Mouse (Mus musculus): ENCODE data around the gene Crtc2.
"Not testable (repeated sequence)": the region's sequence is repeated elsewhere in the genome, so short reads cannot be mapped to it uniquely, and the experiment has no call there.

Gene Crtc2

DNA sequence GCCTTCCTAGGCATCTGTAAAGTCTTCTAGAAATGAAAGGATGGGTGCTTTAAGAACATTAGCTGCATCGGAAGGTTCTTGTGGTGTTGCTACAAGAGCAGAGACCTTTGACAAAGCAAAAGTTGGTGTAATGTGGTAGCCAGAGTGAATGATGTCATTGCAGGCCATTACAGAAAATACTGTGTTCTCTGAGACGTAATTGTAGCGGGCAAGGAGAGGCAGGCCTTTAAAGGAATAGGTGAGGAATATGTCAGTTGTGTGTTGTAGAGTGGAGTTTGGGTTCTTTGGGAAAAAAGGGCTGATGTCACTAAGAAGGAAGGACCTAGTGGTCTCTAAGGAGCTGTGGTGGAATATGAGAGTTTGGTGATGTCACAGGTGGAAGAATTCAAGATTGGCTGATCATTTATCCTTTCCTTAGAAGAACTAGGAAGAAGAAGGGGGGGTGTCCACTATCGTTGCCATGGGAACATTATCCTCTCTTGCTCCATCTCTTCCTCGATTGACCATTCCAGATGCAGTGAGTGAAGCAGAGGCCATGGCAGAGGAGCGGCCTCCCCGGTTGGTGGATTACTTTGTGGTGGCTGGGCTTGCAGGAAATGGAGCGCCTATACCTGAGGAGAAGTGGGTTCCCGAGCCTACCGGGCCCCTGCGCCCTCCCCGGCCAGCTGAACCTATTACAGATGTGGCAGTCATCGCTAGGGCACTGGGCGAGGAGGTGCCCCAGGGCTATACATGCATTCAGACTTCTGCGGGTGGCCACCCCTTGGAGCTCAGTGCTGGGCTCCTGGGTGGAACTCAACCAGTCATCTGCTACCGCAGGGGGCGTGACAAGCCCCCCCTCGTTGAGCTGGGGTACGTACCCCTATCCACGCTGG, 13.2 kb downstream of the Crtc2 start:
- no peak for DNase-seq (ENCODE audit: low read depth, low spot score)

DNA sequence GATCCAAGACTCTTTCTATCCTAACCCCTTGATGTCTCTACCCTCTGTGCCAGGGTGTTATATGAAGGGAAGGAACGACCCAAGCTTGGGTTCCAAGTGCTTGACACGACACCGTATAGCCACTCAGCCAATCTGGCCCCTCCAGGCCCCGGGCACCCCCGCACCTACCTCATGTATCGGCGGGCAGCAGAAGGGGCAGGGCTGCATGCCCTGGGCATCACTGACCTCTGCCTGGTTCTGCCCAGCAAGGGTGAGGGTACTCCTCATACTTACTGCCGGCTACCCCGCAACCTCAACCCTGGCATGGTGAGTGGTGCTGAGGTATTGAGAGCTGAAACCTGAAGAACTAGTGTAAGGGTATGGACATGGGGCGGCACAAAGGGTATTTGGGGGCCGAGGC, 14.2 kb downstream of the Crtc2 start:
- no peak for DNase-seq (ENCODE audit: low read depth, low spot score)

DNA sequence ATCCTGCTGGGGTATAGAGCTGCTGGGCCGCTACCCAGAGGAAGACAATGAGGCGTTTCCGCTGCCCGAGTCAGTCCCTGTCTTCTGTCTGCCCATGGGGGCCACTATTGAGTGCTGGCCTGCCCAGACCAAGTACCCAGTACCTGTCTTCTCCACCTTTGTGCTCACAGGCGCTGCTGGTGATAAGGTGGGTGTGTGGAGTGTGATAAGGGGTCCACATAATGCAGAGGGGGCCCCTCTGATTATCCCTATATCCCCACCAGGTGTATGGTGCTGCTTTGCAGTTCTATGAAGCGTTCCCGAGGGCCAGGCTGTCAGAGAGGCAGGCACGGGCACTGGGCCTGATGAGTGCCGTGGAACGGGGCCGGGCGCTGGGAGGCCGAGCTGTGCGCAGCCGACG, 15.0 kb downstream of the Crtc2 start:
- no peak for DNase-seq (ENCODE audit: low read depth, low spot score)

- no peak for DNase-seq (ENCODE audit: low read depth, low spot score)
These were observed 16.8 kb downstream of the Crtc2 start for GRCm38 (mm10) chr3:90270784-90271183.

DNA sequence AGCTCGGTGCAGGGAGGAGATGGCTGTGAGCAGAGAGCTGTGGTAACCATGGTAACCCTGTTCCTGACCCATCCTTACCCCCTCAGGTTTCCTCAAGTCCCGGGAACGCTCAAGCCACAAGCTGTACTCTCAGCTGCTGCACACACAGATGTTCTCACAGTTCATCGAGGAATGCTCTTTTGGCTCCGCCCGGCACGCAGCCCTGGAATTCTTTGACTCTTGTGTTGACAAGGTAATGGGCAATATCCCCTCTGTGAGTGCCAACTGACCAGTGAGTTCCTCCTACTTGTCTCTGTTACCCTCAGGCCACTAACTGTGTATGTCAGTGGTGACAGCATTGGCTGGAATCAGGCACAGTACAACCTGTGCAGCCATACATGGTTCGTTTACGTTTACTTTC, 18.2 kb downstream of the Crtc2 start:
- DNase-seq (ENCODE audit: low read depth, low spot score): peak; percentile 32

GRCm38 (mm10) chr3:90273855-90274254, 19.9 kb downstream of the Crtc2 start:
- no peak for DNase-seq (ENCODE audit: low read depth, low spot score)

DNA sequence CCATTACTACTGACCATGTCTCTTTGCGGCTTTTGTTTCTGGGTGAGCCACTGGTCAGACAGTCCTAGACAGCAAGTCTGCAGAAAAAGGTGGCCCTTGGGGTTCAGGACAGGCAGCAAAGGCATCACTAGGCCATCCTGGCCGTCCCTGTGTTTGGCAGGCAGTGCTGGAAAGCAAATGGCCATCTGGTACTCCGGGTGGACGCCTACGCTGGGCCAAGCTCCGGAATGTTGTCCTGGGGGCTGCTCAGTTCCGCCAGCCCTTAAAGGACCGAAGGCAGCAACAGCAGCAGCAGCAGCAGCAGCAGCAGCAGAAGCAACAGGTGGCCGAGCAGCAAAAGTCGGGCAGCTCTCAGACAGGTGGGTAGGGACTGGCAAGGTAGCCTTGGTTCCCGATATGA, 21.3 kb downstream of the Crtc2 start:
- peak; percentile 86 for DNase-seq (ENCODE audit: low read depth, low spot score)

GRCm38 (mm10) chr3:90276858-90277257, 22.9 kb downstream of the Crtc2 start:
- DNase-seq (ENCODE audit: low read depth, low spot score): no peak

- peak; percentile 93 for DNase-seq (ENCODE audit: low read depth, low spot score)
These were observed 23.8 kb downstream of the Crtc2 start for GRCm38 (mm10) chr3:90277793-90278192.

DNA sequence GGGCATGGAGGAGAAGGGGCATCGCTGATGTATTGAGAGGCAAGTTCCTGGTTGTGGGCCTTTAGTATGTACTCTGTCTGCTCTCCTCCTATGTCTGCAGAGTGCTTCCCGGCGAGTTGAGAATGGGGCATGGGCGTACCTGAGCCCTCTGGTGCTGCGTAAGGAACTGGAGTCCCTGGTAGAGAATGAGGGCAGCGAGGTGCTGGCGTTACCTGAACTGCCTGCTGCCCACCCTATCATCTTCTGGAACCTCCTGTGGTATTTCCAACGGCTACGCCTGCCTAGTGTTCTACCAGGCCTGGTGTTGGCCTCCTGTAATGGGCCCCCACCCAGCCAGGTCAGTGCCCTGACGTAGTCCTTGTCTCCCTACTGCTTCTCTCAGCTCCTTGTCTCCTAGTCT, 24.2 kb downstream of the Crtc2 start:
- DNase-seq (ENCODE audit: low read depth, low spot score): no peak

- no peak for DNase-seq (ENCODE audit: low read depth, low spot score)
These were observed 25.3 kb downstream of the Crtc2 start for GRCm38 (mm10) chr3:90279216-90279615.

DNA sequence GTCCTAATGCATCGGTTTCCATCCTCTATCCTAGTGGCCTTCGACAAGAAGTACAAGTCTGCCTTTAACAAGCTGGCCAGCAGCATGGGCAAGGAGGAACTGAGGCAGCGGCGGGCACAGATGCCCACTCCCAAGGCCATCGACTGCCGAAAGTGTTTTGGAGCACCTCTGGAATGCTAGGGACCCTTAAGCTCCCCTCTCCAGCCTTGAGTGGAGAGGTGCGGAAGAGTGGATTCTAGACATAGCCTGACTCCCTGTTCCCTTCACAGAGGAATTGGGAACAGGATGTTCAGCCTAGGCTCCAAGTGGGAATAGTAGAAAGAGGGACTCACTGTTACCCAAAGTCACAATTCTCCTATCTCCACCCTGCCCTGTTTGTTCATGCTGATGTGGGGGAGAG, 25.8 kb downstream of the Crtc2 start:
- no peak for DNase-seq (ENCODE audit: low read depth, low spot score)

DNA sequence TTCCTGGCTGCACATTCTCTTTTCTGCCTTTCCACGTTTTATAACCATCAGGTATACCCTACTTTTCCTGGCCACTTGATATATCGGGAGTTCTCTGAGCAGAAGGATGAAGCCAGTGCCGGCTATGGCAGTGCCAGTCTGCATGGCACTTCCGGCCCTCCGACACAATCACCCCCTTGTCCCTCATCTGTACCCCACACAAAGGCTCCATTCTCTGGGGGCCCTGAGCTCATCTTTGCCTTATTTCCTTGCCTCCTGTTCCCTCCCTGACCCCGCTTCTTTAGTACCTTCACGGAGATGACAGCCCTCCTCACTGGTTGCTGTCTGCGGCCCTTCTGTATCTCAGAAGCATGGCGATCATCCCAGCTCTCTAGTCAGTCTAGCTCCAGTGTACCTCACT, 26.7 kb downstream of the Crtc2 start:
- peak; percentile 84 for DNase-seq (ENCODE audit: low read depth, low spot score)

DNA sequence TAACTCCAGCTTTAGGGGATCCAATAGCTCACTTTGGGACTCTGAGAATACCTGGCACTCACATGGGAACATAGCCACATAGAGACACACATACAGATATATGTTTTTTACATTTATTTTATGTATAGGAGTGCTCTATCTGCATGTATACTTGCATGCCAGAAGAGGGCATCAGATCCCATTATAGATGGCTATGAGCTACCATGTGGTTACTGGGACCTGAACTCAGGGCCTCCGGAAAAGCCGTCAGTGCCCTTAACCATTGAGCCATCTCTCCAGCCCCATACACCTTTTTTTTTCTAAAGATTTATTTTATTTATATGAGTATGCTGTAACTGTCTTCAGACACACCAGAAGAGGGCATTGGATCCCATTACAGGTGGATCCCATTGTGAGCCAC, 30.2 kb downstream of the Crtc2 start:
- no peak for DNase-seq (ENCODE audit: low read depth, low spot score)

GRCm38 (mm10) chr3:90289403-90289802, 35.4 kb downstream of the Crtc2 start:
- DNase-seq (ENCODE audit: low read depth, low spot score): not testable (repeated sequence)

DNA sequence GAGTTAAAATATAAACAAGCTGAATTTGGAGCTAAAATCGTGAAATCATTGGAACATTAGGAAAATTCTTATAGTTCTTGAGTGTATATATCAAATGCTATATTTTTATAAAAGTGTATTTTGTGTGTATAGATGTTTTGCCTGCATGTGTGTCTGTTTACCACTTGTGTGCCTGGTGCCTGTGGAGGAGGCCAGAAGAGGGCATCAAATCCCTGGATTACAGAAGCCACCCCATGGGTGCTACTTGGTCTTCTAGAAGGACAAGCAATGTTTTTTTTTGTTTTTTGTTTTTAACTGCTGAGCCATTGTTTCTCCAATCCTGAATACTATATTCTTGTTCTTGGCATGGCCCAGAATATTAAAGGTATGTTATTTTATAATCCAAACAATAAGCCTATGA, 36.6 kb downstream of the Crtc2 start:
- peak; percentile 30 for DNase-seq (ENCODE audit: low read depth, low spot score)

DNA sequence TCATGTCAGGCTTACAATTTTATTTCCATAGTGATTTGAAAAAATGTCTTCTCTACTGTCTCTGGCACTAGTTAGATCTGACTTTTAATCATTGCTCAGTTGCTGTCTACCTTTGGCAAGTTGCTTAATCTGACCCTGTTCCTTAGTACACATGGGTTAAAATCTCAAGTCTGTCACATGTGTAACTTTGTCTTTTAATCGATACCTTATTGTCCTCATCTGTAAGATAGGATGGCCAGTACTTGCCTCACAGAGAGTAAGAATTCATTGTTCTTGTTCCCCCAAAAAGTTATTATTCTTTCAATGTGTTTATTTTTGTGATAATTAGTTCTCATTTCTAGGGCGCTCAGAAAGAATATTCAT, 38.0 kb downstream of the Crtc2 start:
- no peak for DNase-seq (ENCODE audit: low read depth, low spot score)

DNA sequence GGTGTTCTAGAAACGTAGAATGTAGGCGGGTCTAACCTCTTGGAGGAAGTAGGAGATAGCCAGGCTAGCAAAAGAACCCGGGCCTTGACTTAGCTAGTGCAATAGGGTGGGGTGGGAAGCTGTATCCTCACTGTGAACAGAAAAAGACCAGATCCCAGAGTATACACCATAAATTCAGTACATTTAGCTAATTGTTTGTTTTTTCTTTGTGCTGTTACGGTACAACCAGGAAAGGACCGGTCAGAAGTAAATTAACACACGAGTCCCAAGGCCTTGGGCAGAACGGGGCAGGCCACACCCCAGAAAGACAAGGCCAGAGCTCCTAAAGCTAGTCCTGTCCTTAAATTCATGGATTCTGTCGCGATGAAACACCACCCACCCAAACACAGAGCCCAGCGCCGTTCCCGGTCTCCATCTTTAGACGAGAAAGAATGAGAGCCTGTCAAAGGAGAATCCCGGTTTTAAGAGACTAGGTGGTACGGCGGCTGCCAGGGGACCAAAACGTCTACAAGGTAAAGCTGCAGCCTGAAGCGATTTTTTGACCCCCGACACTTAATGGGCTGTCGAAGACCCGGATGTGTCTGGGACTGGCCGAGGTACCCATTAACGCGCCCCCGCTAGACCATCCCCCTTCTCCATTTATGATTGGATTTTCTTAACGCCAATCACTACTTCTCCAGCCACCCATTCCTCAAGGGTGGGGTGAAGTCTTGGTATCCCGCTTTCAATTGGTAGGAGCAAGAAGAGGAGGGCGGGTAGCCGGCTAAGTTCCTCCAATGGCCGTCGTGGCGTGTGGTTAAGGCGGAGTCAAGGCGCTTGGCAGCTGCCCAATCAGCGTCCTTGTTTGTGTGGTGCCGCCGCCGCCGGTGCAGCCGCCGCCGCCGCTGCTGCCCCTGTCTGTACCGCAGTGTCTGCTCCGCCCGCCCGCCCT, 38.6 kb downstream of the Crtc2 start, which contains the start of gene Gatad2b:
Gene Gatad2b (plus strand): TSS at position 834 of the 931 bp plus-strand sequence.
- peak; percentile 100 for DNase-seq (ENCODE audit: low read depth, low spot score)

DNA sequence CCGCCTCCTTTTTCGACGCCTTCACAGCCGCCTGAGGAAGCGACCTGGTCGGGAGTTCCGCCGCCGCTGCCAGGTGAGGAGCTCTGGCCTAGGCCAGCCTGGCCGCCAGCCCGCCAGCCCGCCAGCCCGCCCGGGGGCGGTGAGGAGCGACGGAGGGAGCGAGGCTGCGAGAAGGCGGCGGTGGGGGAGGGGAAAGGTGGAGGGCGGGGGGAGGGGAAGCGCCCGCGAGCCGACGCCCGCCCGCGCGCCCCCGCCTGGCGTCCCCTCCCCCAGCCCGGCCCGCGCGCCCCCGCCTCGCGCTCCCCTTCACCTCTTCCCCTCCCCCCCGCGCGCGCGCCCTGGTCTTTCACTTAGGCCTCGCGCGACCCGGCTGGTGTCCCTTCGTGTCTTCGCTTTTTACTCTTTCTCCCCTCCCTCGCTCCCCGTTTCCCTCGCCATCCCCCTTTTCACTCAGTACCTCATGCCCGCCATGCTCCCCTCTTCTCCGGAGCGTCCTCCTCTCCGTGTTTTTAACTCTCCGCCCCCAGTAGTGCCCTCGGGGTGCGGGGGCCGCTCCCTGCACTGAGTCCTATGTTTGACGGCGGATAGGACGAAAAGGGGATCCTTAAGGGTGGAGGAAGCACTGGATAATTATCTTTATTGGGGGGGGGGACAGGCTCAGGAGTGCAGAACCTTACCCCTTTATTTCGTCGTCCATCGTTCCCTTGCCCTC, 39.5 kb downstream of the Crtc2 start:
- peak; percentile 35 for DNase-seq (ENCODE audit: low read depth, low spot score)

DNA sequence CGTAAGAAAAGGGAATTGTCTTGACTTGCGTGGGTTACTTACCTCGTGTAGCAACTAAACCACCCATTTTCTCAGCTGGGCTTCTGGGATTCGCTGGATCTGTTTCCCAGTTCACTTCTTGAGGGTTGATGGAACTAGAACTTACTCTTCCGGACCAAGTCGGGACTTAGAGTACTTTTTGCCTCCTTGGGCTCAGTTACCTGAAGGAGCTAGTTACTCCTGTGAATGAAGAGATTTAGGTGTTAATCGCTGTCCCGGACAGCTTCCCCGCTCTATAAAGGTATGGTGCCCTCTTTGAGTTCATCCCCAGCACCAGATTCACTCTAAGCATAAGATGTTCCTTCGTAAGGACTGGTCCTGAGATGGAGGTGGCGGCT, 40.1 kb downstream of the Crtc2 start:
- peak; percentile 28 for DNase-seq (ENCODE audit: low read depth, low spot score)

DNA sequence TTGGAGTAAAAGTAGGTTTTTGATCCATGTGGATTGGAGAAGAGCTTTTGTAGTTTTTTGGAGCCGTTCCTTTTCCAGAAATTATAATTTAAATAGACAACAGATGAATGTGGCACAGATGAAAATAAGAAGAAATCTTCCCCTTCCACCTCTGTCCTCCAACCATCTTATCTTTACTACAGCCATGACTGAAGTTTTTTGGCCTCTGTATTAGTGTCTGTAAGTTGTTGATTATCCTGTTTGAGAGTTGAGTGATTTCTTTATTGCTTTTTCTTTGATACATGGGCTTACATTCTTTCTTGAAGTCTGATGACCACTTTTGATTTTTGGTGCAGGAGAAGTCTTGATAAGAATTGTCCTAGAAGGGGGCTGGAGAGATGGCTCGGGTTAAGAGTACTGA, 40.7 kb downstream of the Crtc2 start:
- no peak for DNase-seq (ENCODE audit: low read depth, low spot score)

DNA sequence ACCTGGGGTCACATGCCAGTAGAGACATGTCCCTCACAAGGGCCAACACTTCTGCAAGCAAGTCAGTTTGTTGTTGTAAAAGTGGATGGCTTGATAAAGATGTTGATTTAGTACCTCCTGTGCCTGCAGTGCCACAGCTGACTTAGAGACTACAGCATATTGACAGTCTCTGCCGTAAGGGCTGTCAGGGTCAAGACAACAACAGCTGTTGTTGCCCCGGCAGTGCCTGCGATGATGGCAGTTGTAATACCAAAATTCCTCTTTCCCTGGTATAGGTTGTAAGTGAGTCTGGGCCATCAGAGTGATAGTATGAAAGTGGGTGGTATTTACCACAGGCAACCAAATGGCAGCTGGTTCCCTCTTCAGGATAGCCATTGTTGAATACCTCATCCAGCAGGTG, 51.8 kb downstream of the Crtc2 start:
- DNase-seq (ENCODE audit: low read depth, low spot score): no peak
